Mouse (Mus musculus): ENCODE measurements around the gene Gm10842. TPM values are rescaled to one million over a fixed set of nuclear protein-coding genes. Genes with fewer than 3 reads are reported as not detected.

The Gm10842 gene
- polyA plus RNA-seq, 1 experiment from 2014 or later: not detected

GRCm38 (mm10) chr11:105149766-105150165 lies 3.1 kb downstream of the Gm10842 start:
- no peak for ATAC-seq (ENCODE audit: insufficient number of reproducible peaks, insufficient read depth, low FRiP score, low read depth)
- H3K9me3 ChIP-seq (ENCODE audit: control insufficient read depth, low read depth, low read length): no peaks in the 10 kb centered on the region
- H3K4me3 ChIP-seq (ENCODE audit: low read depth, low read length): no peak overlapping the region
- peaks cover 7% of the 10 kb centered on the region; the same call in 1 of the 2 replicates for H3K4me1 ChIP-seq (ENCODE audit: control insufficient read depth, insufficient read depth, low read length)
- 76% methylated on average over 1 of the region's 1 CpGs for WGBS
- no peaks in the 10 kb centered on the region for H3K36me3 ChIP-seq (ENCODE audit: control insufficient read depth, insufficient read depth, low read length)
- no peak overlapping the region for H3K9ac ChIP-seq (replicated peaks; ENCODE audit: low read depth, low read length)
- no peak overlapping the region for H3K27ac ChIP-seq (ENCODE audit: low read length)
- no peaks in the 10 kb centered on the region for H3K27me3 ChIP-seq (ENCODE audit: control insufficient read depth, insufficient read depth, low read length)
- no peak overlapping the region for H3K4me2 ChIP-seq (replicated peaks; ENCODE audit: low read depth, low read length)

- H3K9me3 ChIP-seq (ENCODE audit: control insufficient read depth, low read depth, low read length): no peaks in the 10 kb centered on the region
- H3K4me1 ChIP-seq (ENCODE audit: control insufficient read depth, insufficient read depth, low read length): peaks cover 7% of the 10 kb centered on the region; the same call in 1 of the 2 replicates
- H3K9ac ChIP-seq (replicated peaks; ENCODE audit: low read depth, low read length): no peak overlapping the region
- no peaks in the 10 kb centered on the region for H3K27me3 ChIP-seq (ENCODE audit: control insufficient read depth, insufficient read depth, low read length)
- H3K36me3 ChIP-seq (ENCODE audit: control insufficient read depth, insufficient read depth, low read length): no peaks in the 10 kb centered on the region
- WGBS: 59% methylated on average over 4 of the region's 4 CpGs
- no peak overlapping the region for H3K4me3 ChIP-seq (ENCODE audit: low read depth, low read length)
- H3K4me2 ChIP-seq (replicated peaks; ENCODE audit: low read depth, low read length): no peak overlapping the region
- no peak overlapping the region for H3K27ac ChIP-seq (ENCODE audit: low read length)
- no peak for ATAC-seq (ENCODE audit: insufficient number of reproducible peaks, insufficient read depth, low FRiP score, low read depth)
These were observed 4.0 kb downstream of the Gm10842 start for GRCm38 (mm10) chr11:105150691-105151090.

- Histone ChIP-seq H3K4me3 (ENCODE audit: low read depth, low read length) (no peak overlapping the region), H3K9ac (replicated peaks; ENCODE audit: low read depth, low read length) (no peak overlapping the region), H3K4me1 (ENCODE audit: control insufficient read depth, insufficient read depth, low read length) (peaks cover 7% of the 10 kb centered on the region; the same call in 1 of the 2 replicates), H3K27ac (ENCODE audit: low read length) (no peak overlapping the region), H3K9me3 (ENCODE audit: control insufficient read depth, low read depth, low read length) (no peaks in the 10 kb centered on the region), H3K27me3 (ENCODE audit: control insufficient read depth, insufficient read depth, low read length) (no peaks in the 10 kb centered on the region), H3K36me3 (ENCODE audit: control insufficient read depth, insufficient read depth, low read length) (no peaks in the 10 kb centered on the region), H3K4me2 (replicated peaks; ENCODE audit: low read depth, low read length) (peak overlapping the region; percentile 12; the same call in 1 of the 2 replicates)
- no peak for ATAC-seq (ENCODE audit: insufficient number of reproducible peaks, insufficient read depth, low FRiP score, low read depth)
- WGBS: 25% methylated on average over 18 of the region's 19 CpGs
These were observed 4.7 kb downstream of the Gm10842 start for GRCm38 (mm10) chr11:105151226-105152016.

- no peak for ATAC-seq (ENCODE audit: insufficient number of reproducible peaks, insufficient read depth, low FRiP score, low read depth)
- Histone ChIP-seq H3K4me3 (ENCODE audit: low read depth, low read length) (no peak overlapping the region), H3K36me3 (ENCODE audit: control insufficient read depth, insufficient read depth, low read length) (no peaks in the 10 kb centered on the region), H3K4me1 (ENCODE audit: control insufficient read depth, insufficient read depth, low read length) (peaks cover 7% of the 10 kb centered on the region; the same call in 1 of the 2 replicates), H3K27me3 (ENCODE audit: control insufficient read depth, insufficient read depth, low read length) (no peaks in the 10 kb centered on the region), H3K27ac (ENCODE audit: low read length) (no peak overlapping the region), H3K9ac (replicated peaks; ENCODE audit: low read depth, low read length) (no peak overlapping the region), H3K9me3 (ENCODE audit: control insufficient read depth, low read depth, low read length) (no peaks in the 10 kb centered on the region), H3K4me2 (replicated peaks; ENCODE audit: low read depth, low read length) (peak overlapping the region; percentile 12; the same call in 1 of the 2 replicates)
- 63% methylated on average over 1 of the region's 4 CpGs for whole genome bisulfite sequencing
These were observed 5.3 kb downstream of the Gm10842 start for GRCm38 (mm10) chr11:105152017-105152300.

- Histone ChIP-seq H3K4me1 (ENCODE audit: control insufficient read depth, insufficient read depth, low read length) (peaks cover 7% of the 10 kb centered on the region; the same call in 1 of the 2 replicates), H3K36me3 (ENCODE audit: control insufficient read depth, insufficient read depth, low read length) (no peaks in the 10 kb centered on the region), H3K27ac (ENCODE audit: low read length) (no peak overlapping the region), H3K9ac (replicated peaks; ENCODE audit: low read depth, low read length) (no peak overlapping the region), H3K4me3 (ENCODE audit: low read depth, low read length) (no peak overlapping the region), H3K9me3 (ENCODE audit: control insufficient read depth, low read depth, low read length) (no peaks in the 10 kb centered on the region), H3K4me2 (replicated peaks; ENCODE audit: low read depth, low read length) (no peak overlapping the region), H3K27me3 (ENCODE audit: control insufficient read depth, insufficient read depth, low read length) (no peaks in the 10 kb centered on the region)
- 77% methylated on average over 11 of the region's 11 CpGs for WGBS
- no peak for ATAC-seq (ENCODE audit: insufficient number of reproducible peaks, insufficient read depth, low FRiP score, low read depth)
These were observed 5.7 kb downstream of the Gm10842 start for GRCm38 (mm10) chr11:105152357-105152899.

GRCm38 (mm10) chr11:105153068-105153833 lies 6.6 kb downstream of the Gm10842 start:
- Histone ChIP-seq H3K4me1 (ENCODE audit: control insufficient read depth, insufficient read depth, low read length) (peaks cover 7% of the 10 kb centered on the region; the same call in 1 of the 2 replicates), H3K4me2 (replicated peaks; ENCODE audit: low read depth, low read length) (no peak overlapping the region), H3K9me3 (ENCODE audit: control insufficient read depth, low read depth, low read length) (no peaks in the 10 kb centered on the region), H3K9ac (replicated peaks; ENCODE audit: low read depth, low read length) (no peak overlapping the region), H3K27me3 (ENCODE audit: control insufficient read depth, insufficient read depth, low read length) (no peaks in the 10 kb centered on the region), H3K4me3 (ENCODE audit: low read depth, low read length) (no peak overlapping the region), H3K36me3 (ENCODE audit: control insufficient read depth, insufficient read depth, low read length) (no peaks in the 10 kb centered on the region), H3K27ac (ENCODE audit: low read length) (no peak overlapping the region)
- 28% methylated on average over 12 of the region's 12 CpGs for WGBS
- ATAC-seq (ENCODE audit: insufficient number of reproducible peaks, insufficient read depth, low FRiP score, low read depth): peak; percentile 89

GRCm38 (mm10) chr11:105155915-105156314 lies 9.2 kb downstream of the Gm10842 start:
- Histone ChIP-seq H3K9ac (replicated peaks; ENCODE audit: low read depth, low read length) (no peak overlapping the region), H3K27me3 (ENCODE audit: control insufficient read depth, insufficient read depth, low read length) (no peaks in the 10 kb centered on the region), H3K4me1 (ENCODE audit: control insufficient read depth, insufficient read depth, low read length) (peaks cover 7% of the 10 kb centered on the region; the same call in 1 of the 2 replicates), H3K36me3 (ENCODE audit: control insufficient read depth, insufficient read depth, low read length) (no peaks in the 10 kb centered on the region), H3K4me3 (ENCODE audit: low read depth, low read length) (no peak overlapping the region), H3K9me3 (ENCODE audit: control insufficient read depth, low read depth, low read length) (no peaks in the 10 kb centered on the region), H3K27ac (ENCODE audit: low read length) (no peak overlapping the region), H3K4me2 (replicated peaks; ENCODE audit: low read depth, low read length) (no peak overlapping the region)
- no peak for ATAC-seq (ENCODE audit: insufficient number of reproducible peaks, insufficient read depth, low FRiP score, low read depth)
- 65% methylated on average over 4 of the region's 4 CpGs for WGBS

GRCm38 (mm10) chr11:105156748-105157267 lies 10.1 kb downstream of the Gm10842 start:
- no peaks in the 10 kb centered on the region for H3K27me3 ChIP-seq (ENCODE audit: control insufficient read depth, insufficient read depth, low read length)
- H3K9me3 ChIP-seq (ENCODE audit: control insufficient read depth, low read depth, low read length): no peaks in the 10 kb centered on the region
- no peak for ATAC-seq (ENCODE audit: insufficient number of reproducible peaks, insufficient read depth, low FRiP score, low read depth)
- H3K9ac ChIP-seq (replicated peaks; ENCODE audit: low read depth, low read length): no peak overlapping the region
- H3K4me3 ChIP-seq (ENCODE audit: low read depth, low read length): no peak overlapping the region
- peaks cover 4% of the 10 kb centered on the region; the same call in 1 of the 2 replicates for H3K4me1 ChIP-seq (ENCODE audit: control insufficient read depth, insufficient read depth, low read length)
- H3K36me3 ChIP-seq (ENCODE audit: control insufficient read depth, insufficient read depth, low read length): no peaks in the 10 kb centered on the region
- no peak overlapping the region for H3K4me2 ChIP-seq (replicated peaks; ENCODE audit: low read depth, low read length)
- no peak overlapping the region for H3K27ac ChIP-seq (ENCODE audit: low read length)
- WGBS: 78% methylated on average over 19 of the region's 19 CpGs
